Mouse (Mus musculus): ENCODE measurements at regions not wholly inside any gene's neighbourhood (a gene's known extent, or its start where the extent isn't known, plus 50 kb on each side); places are given as distances from the start of the nearest gene placed in this dataset.

DNA sequence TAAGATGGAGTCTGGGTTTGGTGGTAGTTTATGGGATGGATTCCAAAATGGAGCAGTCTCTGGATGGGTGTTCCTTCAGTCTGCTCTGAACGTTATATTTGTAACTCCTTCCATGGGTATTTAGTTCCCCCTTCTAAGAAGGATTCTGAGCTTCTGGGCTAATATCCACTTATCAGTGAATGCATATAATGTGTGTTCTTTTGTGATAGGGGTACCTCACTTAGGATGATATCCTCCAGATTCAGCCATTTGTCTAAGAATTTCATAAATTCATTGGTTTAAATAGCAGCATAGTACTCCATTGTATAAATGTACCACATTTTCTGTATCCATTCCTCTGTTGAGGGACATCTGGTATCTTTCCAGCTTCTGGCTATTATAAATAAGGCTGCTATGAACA, 326.2 kb upstream of the Klhl4 start:
- TF ChIP-seq EP300 (IDR thresholded peaks at IDR 0.05; ENCODE audit: low read depth in 1 of 2, low read length in 2 of 2) (peak; percentile 52 to 53; a peak in 3 of 4 replicates), HCFC1 (IDR thresholded peaks at IDR 0.05; ENCODE audit: low read depth, low read length) (no peak), POLR2A (IDR thresholded peaks at IDR 0.05; ENCODE audit: control insufficient read depth in 1 of 2, insufficient read depth in 1 of 2, low read depth in 1 of 2, low read length in 2 of 2, poor library complexity in 1 of 2) (no peak), GABPA (IDR thresholded peaks at IDR 0.05; ENCODE audit: low read depth, low read length) (no peak), CTCF (IDR thresholded peaks at IDR 0.05 in 2 of 3, conservative IDR thresholded peaks at IDR 0.05 in 1 of 3; ENCODE audit: control insufficient read depth in 1 of 3, insufficient read depth in 1 of 3, low read depth in 2 of 3, low read length in 3 of 3, poor library complexity in 1 of 3, severe bottlenecking in 1 of 3) (no peak), ZKSCAN1 (IDR thresholded peaks at IDR 0.05; ENCODE audit: low read depth, low read length) (no peak), MAX (IDR thresholded peaks at IDR 0.05; ENCODE audit: low read length) (no peak), E2F4 (IDR thresholded peaks at IDR 0.05; ENCODE audit: borderline replicate concordance, low read depth, low read length) (no peak), RCOR1 (IDR thresholded peaks at IDR 0.05; ENCODE audit: low read depth, low read length) (no peak), ZC3H11A (IDR thresholded peaks at IDR 0.05; ENCODE audit: low read depth, low read length) (no peak), MAFK (IDR thresholded peaks at IDR 0.05; ENCODE audit: borderline replicate concordance, low read depth, low read length) (no peak), SMC3 (IDR thresholded peaks at IDR 0.05; ENCODE audit: low read depth, low read length) (no peak)
